Mouse (Mus musculus) bone marrow macrophage, adult 2 months (primary cell): Measurements from ENCODE around the gene Pomgnt1. TPM values are rescaled to one million over a fixed set of nuclear protein-coding genes. Genes with fewer than 3 reads are reported as not detected.

Experiments
- H3K27ac ChIP-seq: 2 replicates; pipeline ENCODE4 v1.5.1; 2012; ENCODE audit warnings: low read depth, low read length; ENCODE audit not compliant: insufficient read depth
- H3K4me1 ChIP-seq: 2 replicates; pipeline ENCODE4 v1.6.1; 2012; ENCODE audit warnings: low read length; ENCODE audit not compliant: control insufficient read depth, insufficient read depth
- H3K4me3 ChIP-seq: 2 replicates; pipeline ENCODE4 v1.5.1; 2012; ENCODE audit warnings: mild to moderate bottlenecking, low read length, moderate library complexity; ENCODE audit not compliant: insufficient read depth
- CTCF ChIP-seq: IDR thresholded peaks from 2 replicates; pipeline ENCODE4 v1.5.1; 2012; ENCODE audit warnings: low read depth, mild to moderate bottlenecking, low read length, moderate library complexity
- POLR2A ChIP-seq: IDR thresholded peaks from 2 replicates; pipeline ENCODE4 v1.6.1; 2012; ENCODE audit warnings: mild to moderate bottlenecking, low read depth, low read length, borderline replicate concordance
- polyA plus RNA-seq: library from polyadenylated mRNA; stranded (reverse); fragments of >200 nt; gene quantifications from 2 replicates; pipeline ENCODE4 v1.2.4, GENCODE M21; 2012; ENCODE audit not compliant: missing spikeins, insufficient read depth, insufficient read length

Pomgnt1 gene
- polyA plus RNA-seq, 1 experiment = 24.0 TPM

GRCm38 (mm10) chr4:116134990-116135389 is 11.3 kb downstream of the Pomgnt1 start:
- Histone ChIP-seq H3K27ac (no peak overlapping the region), H3K4me3 (no peak overlapping the region), H3K4me1 (peaks cover 2% of the 10 kb centered on the region)
- TF ChIP-seq CTCF = peak; percentile 42; the same call in 1 of the 2 replicates
- no peak for TF ChIP-seq POLR2A

- TF ChIP-seq CTCF (no peak), POLR2A (no peak)
- H3K27ac ChIP-seq = no peak overlapping the region
- no peak overlapping the region for H3K4me3 ChIP-seq
- peaks cover 2% of the 10 kb centered on the region for H3K4me1 ChIP-seq
Observed at GRCm38 (mm10) chr4:116137421-116137996, 13.9 kb downstream of the Pomgnt1 start.

- TF ChIP-seq POLR2A (no peak), CTCF (no peak)
Observed at GRCm38 (mm10) chr4:116140801-116141574, 17.3 kb downstream of the Pomgnt1 start.

GRCm38 (mm10) chr4:116141736-116142135 is 18.1 kb downstream of the Pomgnt1 start:
- 0 out of 2 replicates have a peak, but pooled peaks cover 2% of the 10 kb centered on the region for H3K4me1 ChIP-seq
- no peak overlapping the region for H3K27ac ChIP-seq
- TF ChIP-seq POLR2A = no peak
- no peak for TF ChIP-seq CTCF
- no peak overlapping the region for H3K4me3 ChIP-seq

More at GRCm38 (mm10) chr4:116140801-116141574, 17.3 kb downstream of the Pomgnt1 start:
- no peak overlapping the region for H3K4me3 ChIP-seq
- H3K4me1 ChIP-seq = 0 out of 2 replicates have a peak, but pooled peaks cover 2% of the 10 kb centered on the region
- no peak overlapping the region for H3K27ac ChIP-seq

- 0 out of 2 replicates have a peak, but pooled peaks cover 2% of the 10 kb centered on the region for H3K4me1 ChIP-seq
- TF ChIP-seq CTCF = no peak
- TF ChIP-seq POLR2A = no peak
- no peak overlapping the region for H3K27ac ChIP-seq
- no peak overlapping the region for H3K4me3 ChIP-seq
Observed at GRCm38 (mm10) chr4:116142269-116142668, 18.6 kb downstream of the Pomgnt1 start.

- TF ChIP-seq POLR2A = no peak
- no peak for TF ChIP-seq CTCF
- Histone ChIP-seq H3K4me3 (no peak overlapping the region), H3K27ac (no peak overlapping the region), H3K4me1 (0 out of 2 replicates have a peak, but pooled peaks cover 2% of the 10 kb centered on the region)
Observed at GRCm38 (mm10) chr4:116143317-116143811, 19.7 kb downstream of the Pomgnt1 start.

GRCm38 (mm10) chr4:116143891-116144717 is 20.5 kb downstream of the Pomgnt1 start:
- TF ChIP-seq CTCF (no peak), POLR2A (no peak)
- H3K27ac ChIP-seq = no peak overlapping the region
- peak overlapping the region; percentile 62 for H3K4me3 ChIP-seq
- 0 out of 2 replicates have a peak, but pooled peaks cover 2% of the 10 kb centered on the region for H3K4me1 ChIP-seq

GRCm38 (mm10) chr4:116149812-116150155 is 26.1 kb downstream of the Pomgnt1 start:
- Histone ChIP-seq H3K4me1 (peaks cover 8% of the 10 kb centered on the region), H3K4me3 (peak overlapping the region; percentile 99), H3K27ac (peak overlapping the region; percentile 78)
- TF ChIP-seq CTCF (no peak), POLR2A (no peak)

GRCm38 (mm10) chr4:116150156-116150861 is 26.7 kb downstream of the Pomgnt1 start:
- TF ChIP-seq CTCF (no peak), POLR2A (peak; percentile 93)
- Histone ChIP-seq H3K27ac (peak overlapping the region; percentile 78), H3K4me1 (peaks cover 8% of the 10 kb centered on the region), H3K4me3 (peak overlapping the region; percentile 99)
